Mouse (Mus musculus): ENCODE measurements around the gene Sema6d. TPM values are rescaled to one million over a fixed set of nuclear protein-coding genes. Genes with fewer than 3 reads are reported as not detected.

Sema6d gene
- 10 to 100 TPM; 21.3 to 27.7 TPM for total RNA-seq (2021)
- long read RNA-seq, experiment 1, partial matches to known transcripts, result 0 of 1 reads
- long read RNA-seq, experiment 1, other reads (novel, unspliced or antisense), result 1 of 1 reads
- long read RNA-seq, experiment 2, partial matches to known transcripts, result 7 of 12 reads
- long read RNA-seq, experiment 2, other reads (novel, unspliced or antisense), result 2 of 12 reads

DNA sequence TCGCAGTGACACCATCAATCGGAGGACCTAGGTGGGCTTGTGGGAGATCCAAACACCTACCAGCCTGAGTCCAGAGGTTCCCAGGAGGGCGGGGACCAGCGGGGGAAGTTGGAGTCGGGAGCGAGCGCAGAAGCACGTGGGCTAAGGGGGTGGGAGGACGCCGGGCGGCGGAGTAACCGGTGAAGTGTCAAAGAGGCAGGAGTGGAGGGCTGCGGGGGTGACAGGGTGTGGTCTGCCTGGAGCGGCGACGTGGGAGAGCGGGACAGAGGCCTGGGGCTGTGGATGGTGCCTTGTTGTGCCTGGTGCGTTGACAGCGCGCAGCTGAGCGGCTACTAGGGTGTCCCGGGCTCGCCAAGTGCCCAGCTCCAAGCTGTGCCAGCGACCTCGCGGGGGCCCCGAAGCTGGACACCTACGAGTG, at the start of gene Sema6d:
Gene Sema6d (plus strand): TSS at position 157 of the 418 bp plus-strand sequence.
- peak in 1 of 2 experiments; percentile 2 for DNase-seq (ENCODE audit: low spot score in 2 of 2)

GRCm38 (mm10) chr2:124059910-124060309, 29.9 kb upstream of the Sema6d start:
- DNase-seq (ENCODE audit: low spot score in 2 of 2), result no peak

DNA sequence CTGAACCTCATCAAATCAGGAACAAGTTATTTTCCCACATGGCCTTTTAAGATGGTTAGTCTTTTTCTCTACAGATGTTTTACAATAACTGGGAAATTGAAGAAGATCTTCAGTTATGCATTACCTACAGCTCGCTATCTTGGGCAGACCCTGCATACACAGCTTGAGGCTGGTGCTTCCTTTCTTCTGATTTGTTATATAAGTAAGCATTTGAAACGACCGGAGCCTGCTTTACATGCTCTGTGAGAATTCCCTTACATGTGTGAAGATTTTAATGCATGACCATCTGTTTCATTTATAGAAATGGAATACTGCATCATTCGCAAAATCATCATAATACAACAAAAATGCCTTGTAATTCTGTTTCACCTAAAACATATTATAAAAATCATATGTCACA, 21.4 kb upstream of the Sema6d start:
- no peak for DNase-seq (ENCODE audit: low spot score in 2 of 2)

GRCm38 (mm10) chr2:124070664-124071063, 19.1 kb upstream of the Sema6d start:
- DNase-seq (ENCODE audit: low spot score in 2 of 2), result no peak

DNA sequence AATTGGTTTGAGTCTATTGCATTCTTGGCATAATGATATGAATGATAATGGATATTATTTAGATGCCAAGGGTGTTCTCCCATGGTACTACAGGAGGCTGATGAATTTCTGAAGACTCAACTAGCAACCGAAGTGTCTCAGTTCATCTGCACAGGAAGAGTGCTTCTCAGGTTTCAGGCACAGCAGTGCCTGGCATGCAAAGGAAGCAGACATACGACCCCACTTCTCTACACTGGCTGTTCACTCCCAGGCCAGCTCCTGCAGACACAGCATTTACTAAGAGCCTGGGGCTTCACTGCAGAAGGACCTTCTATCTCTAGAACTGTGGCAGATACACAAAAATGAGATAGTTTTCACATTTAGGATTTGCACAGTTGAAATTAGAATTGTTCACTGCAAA, 18.4 kb upstream of the Sema6d start:
- no peak for DNase-seq (ENCODE audit: low spot score in 2 of 2)

DNA sequence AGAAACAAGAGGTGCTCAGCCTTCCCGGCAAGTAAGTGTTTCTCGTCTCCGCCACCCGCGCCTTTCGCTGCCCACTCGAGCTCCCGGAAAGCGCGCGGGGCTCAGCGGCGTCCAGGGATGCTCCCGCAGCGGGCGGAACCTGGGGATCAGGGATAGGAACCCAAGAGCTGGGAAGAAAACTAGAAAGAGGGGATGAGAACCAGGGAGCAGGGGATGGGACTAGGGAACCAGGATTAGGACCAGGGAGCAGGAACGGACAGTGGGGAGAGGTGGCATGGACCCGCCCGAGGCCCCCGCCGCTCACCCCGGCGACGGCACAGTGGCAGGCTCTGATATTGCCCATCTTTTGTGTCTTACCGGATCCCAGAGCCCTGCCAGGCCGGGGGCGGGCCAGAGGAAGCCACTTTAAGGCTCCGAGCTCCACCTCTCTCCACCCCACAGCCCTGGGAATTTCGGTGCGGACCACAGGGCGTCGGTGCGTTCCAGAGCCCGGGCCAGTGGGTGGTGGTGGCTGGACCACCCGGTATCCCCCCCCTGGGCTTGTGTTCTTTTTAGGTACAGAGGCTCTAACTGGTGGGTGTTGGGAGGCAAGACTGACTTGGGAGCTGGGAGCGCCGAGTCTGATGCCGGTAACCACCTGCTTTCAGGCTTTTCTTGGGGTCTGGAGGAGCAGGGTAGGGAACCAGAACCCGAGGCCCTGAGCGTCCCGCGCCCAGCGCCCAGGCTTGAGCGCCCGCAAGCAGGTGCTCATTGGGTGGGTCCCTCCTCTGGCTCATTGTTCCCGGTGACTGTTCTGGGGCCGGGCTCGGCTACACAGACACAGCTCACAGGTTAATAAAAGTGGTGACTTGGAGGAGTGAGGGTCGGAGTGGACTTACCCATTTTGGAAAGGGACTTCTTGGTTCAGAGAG, 717 bp downstream of the Sema6d start:
- DNase-seq (ENCODE audit: low spot score in 2 of 2), result no peak

DNA sequence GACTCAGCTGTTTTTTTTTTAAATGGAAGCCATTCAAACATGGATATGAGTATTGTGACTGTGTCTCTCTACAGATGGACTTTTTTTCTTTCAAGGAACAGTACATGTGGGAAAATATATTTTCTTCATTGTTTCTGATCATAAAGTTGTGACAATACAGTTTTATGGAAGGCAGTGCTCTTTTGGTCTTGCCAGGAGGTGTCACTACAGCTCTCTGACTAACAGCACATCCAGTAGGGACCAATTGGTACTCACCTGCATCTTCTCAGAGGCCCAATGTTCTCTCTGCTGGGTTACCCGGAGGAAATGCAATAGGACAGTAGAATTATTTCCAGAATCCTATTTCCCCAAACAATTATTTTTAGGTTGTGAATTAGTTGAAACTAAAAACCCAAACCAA, 9.9 kb downstream of the Sema6d start:
- no peak for DNase-seq (ENCODE audit: low spot score in 2 of 2)

GRCm38 (mm10) chr2:124100486-124101200, 10.9 kb downstream of the Sema6d start:
- DNase-seq (ENCODE audit: low spot score in 2 of 2), result peak in 1 of 2 experiments; percentile 5

DNA sequence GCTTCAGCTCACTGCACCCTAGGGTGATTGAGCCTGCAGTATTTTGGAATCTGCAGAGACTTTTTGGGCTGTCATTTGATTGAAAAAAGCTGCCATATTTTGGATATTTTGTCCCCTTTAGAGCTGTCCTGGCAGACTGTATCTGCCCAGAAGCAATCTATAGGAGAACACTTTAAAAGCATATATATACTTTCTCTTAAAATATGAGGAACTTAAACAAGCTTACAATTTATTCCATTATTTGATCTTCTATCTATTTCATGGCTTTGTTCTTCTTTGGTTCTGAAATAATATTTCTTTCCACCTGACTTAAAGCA, 11.4 kb downstream of the Sema6d start:
- DNase-seq (ENCODE audit: low spot score in 2 of 2), result no peak

- DNase-seq (ENCODE audit: low spot score in 2 of 2), result no peak
These were observed 11.8 kb downstream of the Sema6d start for GRCm38 (mm10) chr2:124101580-124101979.

- no peak for DNase-seq (ENCODE audit: low spot score in 2 of 2)
These were observed 13.5 kb downstream of the Sema6d start for GRCm38 (mm10) chr2:124103277-124103676.

GRCm38 (mm10) chr2:124118469-124119243, 28.9 kb downstream of the Sema6d start:
- DNase-seq (ENCODE audit: low spot score in 2 of 2), result no peak

DNA sequence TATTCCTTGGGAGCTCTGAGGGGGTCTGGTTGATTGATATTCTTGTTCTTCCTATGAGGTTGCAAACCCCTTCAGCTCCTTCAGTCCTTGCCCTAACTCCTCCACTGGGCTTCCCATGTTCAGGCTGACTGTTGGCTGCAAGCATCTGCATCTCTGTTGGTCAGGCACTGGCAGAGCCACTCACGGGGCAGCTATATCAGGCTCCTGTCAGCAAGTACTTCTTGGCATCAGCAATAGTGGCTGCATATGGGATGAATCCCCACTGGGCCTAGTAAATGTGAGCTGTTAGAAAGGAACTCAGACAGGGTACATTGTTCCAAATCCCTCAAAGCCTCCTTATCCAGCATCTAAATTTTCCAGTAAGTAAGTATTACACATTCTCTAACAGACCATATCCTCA, 30.6 kb downstream of the Sema6d start:
- no peak for DNase-seq (ENCODE audit: low spot score in 2 of 2)

DNA sequence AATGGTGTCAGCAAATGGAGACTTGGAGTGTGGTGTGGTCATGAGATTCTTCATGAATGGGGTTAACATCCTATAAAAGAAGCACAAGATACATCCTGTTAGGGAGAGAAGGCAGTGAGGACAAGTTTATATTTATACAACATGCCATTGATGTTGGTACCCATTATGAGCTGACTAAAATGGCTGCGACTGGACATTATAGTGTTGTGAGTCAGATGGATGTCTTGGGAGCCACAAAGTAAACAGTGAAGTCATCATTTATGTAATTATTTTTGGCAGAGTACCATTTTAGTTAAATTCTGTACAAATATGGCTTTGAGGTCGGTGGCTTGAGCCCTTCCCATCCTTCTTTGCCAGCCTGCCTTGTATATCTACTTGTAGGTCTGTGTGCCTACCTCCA, 31.8 kb downstream of the Sema6d start:
- DNase-seq (ENCODE audit: low spot score in 2 of 2), result no peak

- no peak for DNase-seq (ENCODE audit: low spot score in 2 of 2)
These were observed 35.7 kb downstream of the Sema6d start for GRCm38 (mm10) chr2:124125504-124125903.

DNA sequence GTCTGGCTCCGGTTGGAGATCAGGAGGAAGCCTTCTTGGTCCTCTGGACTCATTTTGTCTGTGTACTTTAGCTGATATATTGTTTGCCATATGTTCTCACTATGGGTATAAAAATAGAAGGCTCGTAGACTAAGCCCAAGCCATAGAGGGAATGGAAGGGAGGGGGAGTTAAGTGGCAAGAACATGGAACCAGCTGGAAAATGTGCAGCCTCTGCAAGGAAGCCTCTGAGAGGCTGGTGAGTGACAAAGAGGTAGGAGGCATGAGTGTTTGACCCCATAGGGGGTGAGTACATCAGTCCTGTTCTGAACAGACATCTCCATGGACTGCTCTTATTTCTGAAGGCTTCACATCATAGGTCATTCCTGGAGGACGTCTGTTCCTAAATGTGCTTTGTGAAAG, 37.1 kb downstream of the Sema6d start:
- no peak for DNase-seq (ENCODE audit: low spot score in 2 of 2)

GRCm38 (mm10) chr2:124130876-124131275, 41.1 kb downstream of the Sema6d start:
- no peak for DNase-seq (ENCODE audit: low spot score in 2 of 2)

DNA sequence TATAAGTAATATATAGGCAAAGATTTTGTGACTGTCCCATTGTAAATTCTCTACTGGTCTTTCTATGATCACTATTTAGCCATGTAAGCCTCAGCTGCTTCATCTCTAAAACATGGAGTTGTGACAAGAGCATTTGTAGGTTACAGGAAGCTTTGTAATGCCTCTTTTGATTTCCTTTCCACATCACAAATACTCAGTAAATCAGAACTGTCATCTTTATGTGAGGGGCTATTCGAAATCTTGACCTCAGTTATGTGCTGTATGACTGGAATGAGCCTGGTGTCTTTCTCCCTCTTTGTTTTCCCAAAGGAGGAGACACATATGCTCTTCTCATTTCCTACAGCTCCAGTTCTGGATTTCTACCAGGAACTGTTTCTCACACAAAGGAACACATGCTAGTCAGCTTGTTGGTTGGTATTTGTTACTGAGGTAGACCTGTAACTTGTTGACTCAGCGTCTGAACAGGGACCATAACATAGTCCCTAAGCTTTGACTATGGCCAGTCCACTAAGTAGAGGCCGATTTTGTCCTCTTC, 51.8 kb downstream of the Sema6d start:
- no peak for DNase-seq (ENCODE audit: low spot score in 2 of 2)

DNA sequence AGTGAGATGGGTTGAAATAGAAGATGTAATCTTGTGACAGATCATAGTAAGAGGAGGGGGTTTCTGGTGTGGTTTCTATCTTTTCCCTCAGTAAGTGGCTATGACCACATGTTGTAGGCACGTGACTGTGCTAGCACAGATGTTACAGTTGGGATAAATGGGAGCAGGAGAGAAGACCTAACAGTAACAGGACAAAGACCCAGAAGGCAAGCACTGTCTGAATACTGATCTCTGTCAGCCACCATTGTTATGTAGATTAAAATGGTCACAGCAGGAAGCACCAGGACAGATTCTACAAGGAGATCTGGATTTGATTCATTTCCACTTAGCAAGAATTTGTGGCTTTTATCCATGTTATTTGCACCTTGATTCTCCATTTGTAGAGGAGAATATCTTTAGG, 55.8 kb downstream of the Sema6d start:
- DNase-seq (ENCODE audit: low spot score in 2 of 2), result no peak

- DNase-seq (ENCODE audit: low spot score in 2 of 2), result no peak
These were observed 68.4 kb downstream of the Sema6d start for GRCm38 (mm10) chr2:124158158-124158557.

DNA sequence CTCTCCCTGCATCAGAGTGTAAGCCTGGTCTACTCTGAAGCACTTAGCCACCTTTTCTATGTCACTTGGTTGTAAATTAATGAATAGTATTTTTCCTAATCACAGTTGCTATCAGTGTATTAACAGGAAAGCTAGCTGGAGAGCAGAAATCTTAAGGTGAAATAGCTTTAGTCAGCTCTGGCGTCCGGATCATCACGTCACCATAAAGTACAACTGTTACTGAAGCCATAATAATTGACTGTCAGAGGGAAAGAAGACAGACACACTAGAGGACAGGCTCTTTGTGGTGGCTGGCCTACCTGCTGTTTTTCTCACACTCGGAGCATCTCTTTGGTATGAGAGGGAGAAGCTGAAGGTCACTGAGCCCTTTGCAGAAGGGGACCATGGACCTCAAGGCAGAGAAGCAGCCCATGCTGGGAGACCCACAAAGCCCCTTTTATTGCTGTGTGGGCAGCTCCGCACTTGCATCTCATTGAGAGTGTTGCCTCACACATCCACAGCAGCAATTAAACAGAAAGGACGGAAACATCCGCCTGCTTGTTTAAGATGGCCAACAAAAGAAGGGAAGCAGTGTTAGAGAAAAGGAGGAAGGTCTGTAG, 72.3 kb downstream of the Sema6d start:
- no peak for DNase-seq (ENCODE audit: low spot score in 2 of 2)

All from adrenal gland, postnatal 4 days (tissue).